Mouse (Mus musculus) MEL-GATA-1-ER (cell line): ENCODE data around the gene Gm20498.
"Not testable (repeated sequence)": the region's sequence is repeated elsewhere in the genome, so short reads cannot be mapped to it uniquely, and the experiment has no call there.

ENCODE experiments used
- DNase-seq: peaks from one replicate; pipeline ENCODE4 v3.0.0-alpha.2; 2012; ENCODE audit warnings: low read depth; ENCODE audit errors: extremely low read depth

Gene Gm20498

GRCm38 (mm10) chr12:81532316-81533028 lies at the start of gene Gm20498, which contains the start of gene Synj2bp:
Gm20498 (minus strand) TSS chr12:81532905.
Synj2bp (minus strand) TSS chr12:81532911.
- DNase-seq, result peak; percentile 74

GRCm38 (mm10) chr12:81568374-81568773 lies 35.7 kb upstream of the Gm20498 start, which contains the start of gene Adam21:
Adam21 (minus strand) TSS chr12:81568474.
- no peak for DNase-seq

GRCm38 (mm10) chr12:81567931-81568330 lies 35.2 kb upstream of the Gm20498 start:
- no peak for DNase-seq

GRCm38 (mm10) chr12:81564173-81564572 lies 31.5 kb upstream of the Gm20498 start:
- DNase-seq, result no peak

- no peak for DNase-seq
Measured at GRCm38 (mm10) chr12:81549286-81549685, 16.6 kb upstream of the Gm20498 start.

GRCm38 (mm10) chr12:81547163-81547562 lies 14.5 kb upstream of the Gm20498 start:
- DNase-seq, result no peak

- no peak for DNase-seq
Measured at GRCm38 (mm10) chr12:81533029-81533419, 319 bp upstream of the Gm20498 start.

- DNase-seq, result not testable (repeated sequence)
Measured at GRCm38 (mm10) chr12:81530587-81530986, 2.1 kb downstream of the Gm20498 start.

- not testable (repeated sequence) for DNase-seq
Measured at GRCm38 (mm10) chr12:81496906-81497305, 35.8 kb downstream of the Gm20498 start.

GRCm38 (mm10) chr12:81490491-81490890 lies 42.2 kb downstream of the Gm20498 start:
- DNase-seq, result no peak

- no peak for DNase-seq
Measured at GRCm38 (mm10) chr12:81485311-81485710, 47.4 kb downstream of the Gm20498 start.

GRCm38 (mm10) chr12:81484727-81485191 lies 47.9 kb downstream of the Gm20498 start, which contains the start of gene Cox16:
Cox16 (minus strand) TSS chr12:81485127.
- peak; percentile 78 for DNase-seq

GRCm38 (mm10) chr12:81484212-81484611 lies 48.5 kb downstream of the Gm20498 start:
- peak; percentile 6 for DNase-seq

- DNase-seq, result peak; percentile 47
Measured at GRCm38 (mm10) chr12:81483656-81484055, 49.0 kb downstream of the Gm20498 start.

- DNase-seq, result not testable (repeated sequence)
Measured at GRCm38 (mm10) chr12:81459051-81459450, 73.7 kb downstream of the Gm20498 start.

- peak; percentile 4 for DNase-seq
Measured at GRCm38 (mm10) chr12:81438985-81439384, 93.7 kb downstream of the Gm20498 start.

GRCm38 (mm10) chr12:81434778-81435177 lies 97.9 kb downstream of the Gm20498 start:
- DNase-seq, result not testable (repeated sequence)

GRCm38 (mm10) chr12:81421846-81422245 lies 110.9 kb downstream of the Gm20498 start, which contains the start of gene Adam4:
Adam4 (minus strand) TSS chr12:81421946.
- no peak for DNase-seq

GRCm38 (mm10) chr12:81413211-81413610 lies 119.5 kb downstream of the Gm20498 start:
- no peak for DNase-seq

GRCm38 (mm10) chr12:81408966-81409365 lies 123.7 kb downstream of the Gm20498 start:
- no peak for DNase-seq

GRCm38 (mm10) chr12:81402187-81402586 lies 130.5 kb downstream of the Gm20498 start:
- DNase-seq, result peak; percentile 30

GRCm38 (mm10) chr12:81379364-81379763 lies 153.3 kb downstream of the Gm20498 start, which contains the start of gene Gm4787:
Gm4787 (minus strand) TSS chr12:81379464.
- not testable (repeated sequence) for DNase-seq

- DNase-seq, result no peak
Measured at GRCm38 (mm10) chr12:81333841-81334240, 198.9 kb downstream of the Gm20498 start.
